Mouse (Mus musculus): ENCODE measurements around the gene Atp13a5. TPM values are rescaled to one million over a fixed set of nuclear protein-coding genes. Genes with fewer than 3 reads are reported as not detected.

Gene Atp13a5
- polyA plus RNA-seq (2015; fragmentation: Illumina TruSeq; extraction: RNeasy Lipid Tissue Mini Kit (QIAGEN cat#74804); ENCODE audit: insufficient read depth, low replicate concordance): not detected

GRCm38 (mm10) chr16:29378458-29378857 lies at the start of gene Atp13a5:
Gene Atp13a5 (minus strand): TSS chr16:29378732.

GRCm38 (mm10) chr16:29209605-29210411 lies 168.7 kb downstream of the Atp13a5 start, which contains the start of gene Hrasls:
Gene Hrasls (plus strand): TSS chr16:29209695.

Other genes starting within 250 kb of the Atp13a5 start
- not detected for gene Hrasls, start 169.0 kb downstream of the Atp13a5 start, polyA plus RNA-seq (2015; fragmentation: Illumina TruSeq; extraction: RNeasy Lipid Tissue Mini Kit (QIAGEN cat#74804); ENCODE audit: insufficient read depth, low replicate concordance)
- gene Atp13a4, start 166.1 kb upstream of the Atp13a5 start, polyA plus RNA-seq (2015; fragmentation: Illumina TruSeq; extraction: RNeasy Lipid Tissue Mini Kit (QIAGEN cat#74804); ENCODE audit: insufficient read depth, low replicate concordance): not detected
- 43.2 TPM for gene Opa1, start 200.6 kb upstream of the Atp13a5 start, polyA plus RNA-seq (2015; fragmentation: Illumina TruSeq; extraction: RNeasy Lipid Tissue Mini Kit (QIAGEN cat#74804); ENCODE audit: insufficient read depth, low replicate concordance)

All from spleen, adult 10 weeks (tissue).